Mouse (Mus musculus) central nervous system, embryonic 14 days (tissue): ENCODE data around the gene Slc9c1. TPM values are rescaled to one million over a fixed set of nuclear protein-coding genes. Genes with fewer than 3 reads are reported as not detected.

ENCODE experiments used
- polyA plus RNA-seq: library from polyadenylated mRNA; depleted of rRNA; stranded (reverse); fragments of >200 nt; gene quantifications from 2 replicates; pipeline ENCODE4 v1.2.3, GENCODE M21; 2012; rRNA removed

Gene Slc9c1
- not detected in 2 replicates for polyA plus RNA-seq

GRCm38 (mm10) chr16:45535009-45535408, at the start of gene Slc9c1:
Gene Slc9c1, plus strand, starts transcription at chr16:45535309.

GRCm38 (mm10) chr16:45492927-45493326, 42.2 kb upstream of the Slc9c1 start, which contains the start of gene Gm609:
Gene Gm609, minus strand, starts transcription at chr16:45492969.

GRCm38 (mm10) chr16:45531950-45532349, 3.2 kb upstream of the Slc9c1 start, which contains the start of gene Gm17783:
Gene Gm17783, minus strand, starts transcription at chr16:45532050.

GRCm38 (mm10) chr16:45610267-45610666, 75.2 kb downstream of the Slc9c1 start, which contains the start of gene Gcsam:
Gene Gcsam, plus strand, starts transcription at chr16:45610380.

GRCm38 (mm10) chr16:45653934-45654332, 118.8 kb downstream of the Slc9c1 start, which contains the start of gene BC016579:
Gene BC016579, minus strand, starts transcription at chr16:45654068.

Other genes starting within 250 kb of the Slc9c1 start
- 150 and 163 TPM in 2 replicates for gene Cd200, start 126.3 kb upstream of the Slc9c1 start, polyA plus RNA-seq
- gene Gm609, start 42.3 kb upstream of the Slc9c1 start, polyA plus RNA-seq: not detected in 2 replicates
- gene Gm17783, start 3.3 kb upstream of the Slc9c1 start, polyA plus RNA-seq: not detected in 2 replicates
- gene Gcsam, start 75.1 kb downstream of the Slc9c1 start, polyA plus RNA-seq: 0.03 TPM in 1 of 2 replicates, not detected in the other
- 0.18 and 0.22 TPM in 2 replicates for gene BC016579, start 118.8 kb downstream of the Slc9c1 start, polyA plus RNA-seq
- gene Tmprss7, start 158.3 kb downstream of the Slc9c1 start, polyA plus RNA-seq: 1.3 and 1.9 TPM in 2 replicates
- 414 and 527 TPM in 2 replicates for gene Tagln3, start 189.3 kb downstream of the Slc9c1 start, polyA plus RNA-seq
- gene Abhd10, start 207.6 kb downstream of the Slc9c1 start, polyA plus RNA-seq: 32.6 and 33.3 TPM in 2 replicates